Mouse (Mus musculus) intestine, embryonic 16.5 days (tissue): ENCODE data around the gene Irgm1. TPM values are rescaled to one million over a fixed set of nuclear protein-coding genes. Genes with fewer than 3 reads are reported as not detected.

Source experiments
- ATAC-seq: fragments of 200-750 bp; cut with Nextera tagmentation; 2 replicates; pipeline ENCODE4 v1.8.0; 2017; ENCODE audit warnings: moderate TSS enrichment, moderate library complexity
- H3K27ac ChIP-seq: fragments of 300-500 bp; sonication (generic); 2 replicates; pipeline ENCODE4 v1.5.1; 2014; ENCODE audit warnings: mild to moderate bottlenecking, low read length
- H3K27me3 ChIP-seq: fragments of 300-500 bp; sonication (generic); replicated peaks from 2 replicates; pipeline ENCODE4 v1.6.1; 2014; ENCODE audit warnings: low read length, control low read depth, mixed read lengths; ENCODE audit not compliant: control insufficient read depth, insufficient read depth
- H3K36me3 ChIP-seq: fragments of 300-500 bp; sonication (generic); 2 replicates; pipeline ENCODE4 v1.6.1; 2014; ENCODE audit warnings: low read length, control low read depth; ENCODE audit not compliant: control insufficient read depth, insufficient read depth
- H3K4me1 ChIP-seq: fragments of 300-500 bp; sonication (generic); 2 replicates; pipeline ENCODE4 v1.6.1; 2014; ENCODE audit warnings: low read length, control low read depth, mixed read lengths; ENCODE audit not compliant: control insufficient read depth, insufficient read depth
- H3K4me2 ChIP-seq: fragments of 300-500 bp; sonication (generic); 2 replicates; pipeline ENCODE4 v1.6.1; 2014; ENCODE audit warnings: low read depth, low read length, control low read depth
- H3K4me3 ChIP-seq: fragments of 300-500 bp; sonication (generic); 2 replicates; pipeline ENCODE4 v1.5.1; 2014; ENCODE audit warnings: mild to moderate bottlenecking, low read length
- H3K9ac ChIP-seq: fragments of 300-500 bp; sonication (generic); 2 replicates; pipeline ENCODE4 v1.6.1; 2014; ENCODE audit warnings: low read depth, low read length
- H3K9me3 ChIP-seq: fragments of 300-500 bp; sonication (generic); 2 replicates; pipeline ENCODE4 v1.6.1; 2016; ENCODE audit warnings: low read length, control low read depth; ENCODE audit not compliant: control insufficient read depth
- WGBS: fragments of 180-500 bp; shearing (Covaris S2); extraction: QIAGEN DNeasy Blood & Tissue Kit; methylation state at CpG from one replicate; pipeline ENCODE4 v1.1.7; 2014; 5-methylcytosine and 5-hydroxymethylcytosine counted together
- polyA plus RNA-seq: library from polyadenylated mRNA; unstranded; fragments of >200 nt; fragmentation: Nextera tagmentation; extraction: Ambion mirVana; gene quantifications from 2 replicates; pipeline ENCODE4 v1.2.1, GENCODE M21; 2015

Irgm1 gene
- polyA plus RNA-seq, 1 experiment from 2014 or later: 15.8 TPM

DNA sequence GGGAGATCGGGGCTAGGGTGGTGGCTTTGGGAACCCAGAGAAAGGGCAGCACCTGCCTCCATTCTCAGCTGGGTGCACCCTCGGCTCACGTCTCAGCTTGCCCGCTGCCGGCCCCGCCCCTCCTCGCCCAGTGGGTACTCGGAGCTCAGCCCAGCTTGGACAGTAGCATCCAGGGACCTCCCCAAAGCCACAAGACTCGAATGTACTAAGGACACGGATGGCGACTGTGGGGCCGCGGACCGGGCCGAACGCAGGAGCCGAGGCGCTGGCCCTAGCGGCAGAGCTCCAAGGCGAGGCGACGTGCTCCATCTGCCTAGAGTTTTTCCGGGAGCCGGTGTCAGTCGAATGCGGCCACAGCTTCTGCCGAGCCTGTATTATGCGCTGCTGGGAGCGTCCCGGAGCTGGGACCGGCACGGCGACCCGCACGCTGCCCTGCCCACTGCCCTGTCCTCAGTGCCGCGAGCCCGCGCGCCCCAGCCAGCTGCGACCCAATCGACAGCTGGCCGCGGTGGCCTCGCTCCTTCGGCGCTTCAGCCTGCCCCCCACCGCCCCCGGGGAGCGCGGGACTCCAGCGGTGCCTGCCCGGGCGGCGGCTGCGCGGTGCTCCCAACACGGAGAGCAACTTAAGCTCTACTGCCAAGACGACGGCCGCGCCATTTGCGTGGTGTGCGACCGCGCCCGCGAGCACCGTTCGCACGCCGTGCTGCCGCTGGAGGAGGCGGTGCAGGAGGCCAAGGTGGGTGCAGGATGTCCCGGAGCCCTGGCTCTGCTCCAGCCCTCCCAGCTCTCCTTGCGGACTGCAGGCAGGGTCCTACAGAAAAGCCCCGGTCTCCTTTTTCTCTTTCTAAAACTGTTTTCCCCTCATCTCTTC is 33.9 kb downstream of the Irgm1 start:
- H3K4me2 ChIP-seq: peak overlapping the region; percentile 89
- no peaks in the 10 kb centered on the region for H3K27me3 ChIP-seq
- H3K27ac ChIP-seq: peak overlapping the region; percentile 68
- under 1% methylated on average over 77 of the region's 77 CpGs for WGBS
- peak overlapping the region; percentile 82 for H3K9ac ChIP-seq
- no peaks in the 10 kb centered on the region for H3K36me3 ChIP-seq
- H3K9me3 ChIP-seq: no peaks in the 10 kb centered on the region
- ATAC-seq: peak; percentile 57
- H3K4me3 ChIP-seq: peak overlapping the region; percentile 93
- H3K4me1 ChIP-seq: peaks cover 12% of the 10 kb centered on the region

DNA sequence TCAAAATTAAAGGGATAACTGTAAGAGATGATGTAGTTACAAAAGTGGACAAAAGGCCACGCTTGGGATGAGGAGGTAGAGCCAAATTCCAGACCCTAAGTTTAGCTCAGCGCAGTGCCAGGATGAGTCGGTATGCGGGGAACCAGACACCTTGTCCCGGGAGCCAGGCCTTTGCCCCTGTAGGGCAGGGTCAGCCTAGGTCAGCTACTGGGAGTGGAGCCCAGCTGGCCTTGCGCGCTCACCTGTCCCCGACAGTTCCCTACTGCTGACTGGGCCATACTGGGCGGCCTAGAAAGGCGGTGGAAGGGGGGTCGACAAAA is 34.5 kb downstream of the Irgm1 start:
- Histone ChIP-seq H3K27ac (no peak overlapping the region), H3K36me3 (no peaks in the 10 kb centered on the region), H3K4me1 (peaks cover 12% of the 10 kb centered on the region), H3K4me3 (peak overlapping the region; percentile 93), H3K9ac (peak overlapping the region; percentile 82), H3K27me3 (no peaks in the 10 kb centered on the region), H3K9me3 (no peaks in the 10 kb centered on the region), H3K4me2 (peak overlapping the region; percentile 89)
- WGBS: 17% methylated on average over 11 of the region's 11 CpGs
- peak; percentile 7; the same call in 1 of the 2 replicates for ATAC-seq

DNA sequence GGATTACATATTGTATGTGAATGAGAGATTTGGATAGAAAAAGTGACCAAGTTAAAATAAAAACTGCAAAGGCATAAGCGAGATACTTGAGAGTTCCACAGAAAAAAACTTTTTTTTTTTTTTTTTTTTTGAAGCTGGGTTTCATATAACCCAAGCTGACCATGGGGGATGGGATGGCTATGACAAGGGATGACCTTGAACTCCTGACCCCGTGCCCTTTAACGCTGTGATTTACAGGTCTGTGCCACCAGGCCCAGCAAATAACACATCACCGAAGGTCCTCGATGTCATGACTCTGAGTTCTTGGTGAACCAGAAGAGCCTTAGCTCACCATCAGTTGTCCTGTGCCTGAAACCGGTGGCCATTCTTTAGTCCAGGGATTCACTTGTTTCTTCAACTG is 35.6 kb downstream of the Irgm1 start:
- Histone ChIP-seq H3K4me1 (peaks cover 12% of the 10 kb centered on the region), H3K4me2 (no peak overlapping the region), H3K9me3 (no peaks in the 10 kb centered on the region), H3K4me3 (no peak overlapping the region), H3K36me3 (no peaks in the 10 kb centered on the region), H3K9ac (no peak overlapping the region), H3K27ac (no peak overlapping the region), H3K27me3 (no peaks in the 10 kb centered on the region)
- no peak for ATAC-seq
- 79% methylated on average over 6 of the region's 6 CpGs for WGBS

DNA sequence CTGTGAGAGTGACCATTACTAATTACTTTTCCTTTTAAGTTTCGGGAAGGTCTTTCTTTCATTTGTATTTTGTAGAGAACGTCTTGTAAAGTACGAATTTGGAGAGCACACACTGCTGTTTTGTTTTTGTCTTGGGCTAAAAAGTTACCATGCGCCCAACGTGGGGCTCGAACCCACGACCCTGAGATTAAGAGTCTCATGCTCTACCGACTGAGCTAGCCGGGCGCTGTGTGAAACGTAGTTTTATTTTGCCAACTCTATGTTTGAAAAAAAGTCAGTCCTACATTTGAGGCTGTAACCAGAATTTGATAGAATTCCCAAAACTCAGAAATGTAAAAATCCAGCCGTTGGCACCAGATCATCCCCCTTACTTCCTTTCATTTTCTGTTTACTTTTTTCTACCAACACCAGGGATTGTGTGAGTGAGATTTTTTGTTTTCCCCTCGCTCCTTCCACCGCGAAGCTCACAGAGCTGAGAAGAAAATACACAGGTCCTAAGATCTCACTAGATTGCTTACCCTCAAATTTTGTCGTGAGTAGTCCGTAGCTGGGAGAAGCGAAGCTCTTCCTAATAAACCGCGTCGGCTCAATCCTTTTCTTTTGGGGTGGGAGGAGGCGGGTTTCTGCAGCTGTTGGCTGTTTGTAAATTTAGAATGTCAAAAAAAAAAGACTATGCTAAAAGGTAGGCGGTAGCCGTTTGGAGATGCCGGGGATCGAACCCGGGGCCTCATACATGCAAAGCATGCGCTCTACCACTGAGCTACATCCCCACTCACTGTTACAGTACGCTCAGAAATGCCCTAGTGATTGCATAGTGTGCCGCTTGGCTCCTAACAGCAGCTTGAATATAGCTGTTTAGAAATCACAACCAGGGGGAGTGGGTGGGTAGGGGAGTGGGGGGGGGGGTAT is 37.5 kb downstream of the Irgm1 start:
- peak overlapping the region; percentile 77 for H3K27ac ChIP-seq
- peak; percentile 80 for ATAC-seq

DNA sequence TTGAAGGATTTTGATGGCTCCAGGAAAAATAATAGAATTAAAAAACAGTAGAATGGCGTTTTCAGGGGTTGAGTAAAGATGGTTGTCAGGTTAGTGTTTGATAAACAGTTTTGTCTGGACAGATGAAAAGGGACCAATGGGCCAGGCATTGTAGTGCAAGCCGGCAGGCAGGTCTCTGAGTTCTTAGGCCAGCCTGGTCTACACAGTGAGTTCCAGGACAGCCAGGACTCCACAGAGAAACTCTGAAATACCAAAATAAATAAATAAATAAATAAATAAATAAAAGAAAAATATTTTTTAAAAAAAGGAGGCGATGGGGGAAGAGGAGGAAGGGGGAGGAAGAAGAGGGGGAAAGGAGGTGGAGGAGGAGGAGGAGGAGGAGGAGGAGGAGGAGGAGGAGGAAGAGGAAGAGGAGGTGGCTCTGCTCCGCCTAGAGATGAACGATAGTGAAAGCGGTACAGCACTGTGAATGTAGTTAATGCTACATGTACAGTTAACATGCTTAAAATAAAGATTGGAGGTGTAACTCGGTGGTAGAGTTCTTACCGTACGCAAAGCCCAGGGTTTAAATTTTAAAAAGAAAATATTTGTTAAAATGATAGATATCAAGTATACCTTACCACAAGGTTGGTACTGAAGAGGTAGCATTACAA is 38.3 kb downstream of the Irgm1 start:
- peak; percentile 6; the same call in 1 of the 2 replicates for ATAC-seq
- Histone ChIP-seq H3K27ac (no peak overlapping the region), H3K4me3 (peak overlapping the region; percentile 66), H3K27me3 (no peaks in the 10 kb centered on the region), H3K9ac (no peak overlapping the region), H3K9me3 (no peaks in the 10 kb centered on the region), H3K4me1 (peaks cover 6% of the 10 kb centered on the region), H3K4me2 (0 out of 2 replicates have a peak overlapping the region, but pooled peaks have one; percentile 35), H3K36me3 (no peaks in the 10 kb centered on the region)
- 36% methylated on average over 9 of the region's 9 CpGs for WGBS

More for the DNA sequence above, 37.5 kb downstream of the Irgm1 start:
- Histone ChIP-seq H3K27me3 (no peaks in the 10 kb centered on the region), H3K4me2 (peak overlapping the region; percentile 60), H3K9me3 (no peaks in the 10 kb centered on the region), H3K4me3 (peak overlapping the region; percentile 66), H3K36me3 (no peaks in the 10 kb centered on the region), H3K9ac (peak overlapping the region; percentile 61), H3K4me1 (peaks cover 12% of the 10 kb centered on the region)
- under 1% methylated on average over 30 of the region's 30 CpGs for WGBS

DNA sequence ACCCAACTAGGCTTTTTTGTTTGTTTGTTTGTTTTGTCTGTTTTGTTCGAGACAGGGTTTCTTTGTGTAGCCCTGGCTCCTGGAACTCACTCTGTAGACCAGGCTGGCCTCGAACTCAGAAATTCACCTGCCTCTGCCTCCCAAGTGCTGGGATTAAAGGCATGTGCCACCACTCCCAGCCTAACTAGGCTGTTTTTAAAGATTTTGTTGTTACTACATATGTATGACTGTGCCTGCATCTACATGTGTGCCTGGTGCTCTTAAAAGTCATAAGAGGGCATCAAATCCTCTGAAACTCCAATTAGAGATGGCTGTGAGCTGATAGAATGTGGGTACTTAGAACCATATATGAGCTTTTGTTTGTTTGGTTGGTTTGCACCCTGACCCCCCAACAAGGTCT is 40.2 kb downstream of the Irgm1 start:
- H3K27me3 ChIP-seq: no peaks in the 10 kb centered on the region
- no peak overlapping the region for H3K27ac ChIP-seq
- no peak overlapping the region for H3K4me3 ChIP-seq
- no peak for ATAC-seq
- no peaks in the 10 kb centered on the region for H3K4me1 ChIP-seq
- WGBS: 74% methylated on average over 2 of the region's 2 CpGs
- H3K9ac ChIP-seq: no peak overlapping the region
- no peak overlapping the region for H3K4me2 ChIP-seq
- H3K36me3 ChIP-seq: no peaks in the 10 kb centered on the region
- H3K9me3 ChIP-seq: no peaks in the 10 kb centered on the region

DNA sequence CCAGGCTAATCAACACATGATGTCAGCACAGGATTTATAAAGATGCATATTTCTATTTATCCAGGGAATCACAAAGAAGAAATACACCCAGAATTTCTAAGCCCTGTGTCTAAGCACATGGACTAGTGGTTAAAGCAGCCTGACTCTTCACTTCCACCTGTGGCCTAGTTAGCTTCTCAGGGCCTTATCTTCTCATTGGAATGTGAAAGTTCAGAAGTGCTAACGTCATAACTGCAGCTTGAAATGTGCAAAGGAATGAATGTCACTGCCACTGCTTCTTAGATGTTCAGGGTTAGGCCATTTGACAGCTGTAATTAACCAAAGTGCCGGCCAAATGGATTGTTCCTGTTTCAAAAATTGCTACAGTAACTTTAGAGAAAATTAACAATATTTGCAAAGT is 41.2 kb downstream of the Irgm1 start:
- ATAC-seq: no peak
- H3K27me3 ChIP-seq: no peaks in the 10 kb centered on the region
- 66% methylated on average over 2 of the region's 2 CpGs for WGBS

DNA sequence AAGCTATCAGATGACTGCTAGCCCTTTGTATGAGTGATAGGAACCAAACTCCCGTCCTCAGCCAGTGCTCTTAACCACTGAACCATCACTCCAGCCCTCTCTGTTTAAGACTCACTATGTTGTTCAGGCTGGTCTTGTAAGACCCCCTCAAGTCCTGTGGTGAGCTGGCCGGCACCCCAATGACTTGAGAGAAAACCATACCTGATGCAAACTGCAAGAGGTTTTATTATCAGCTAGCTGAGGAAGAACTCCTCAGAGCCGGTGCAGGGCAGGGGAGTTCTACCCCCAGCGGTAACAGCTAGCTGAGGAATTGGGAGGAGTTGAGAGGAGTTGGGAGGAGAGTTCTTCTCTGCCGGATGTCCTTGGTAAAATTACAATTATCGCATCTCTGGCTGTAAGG is 43.6 kb downstream of the Irgm1 start:
- WGBS: 70% methylated on average over 6 of the region's 6 CpGs
- H3K9me3 ChIP-seq: no peaks in the 10 kb centered on the region
- ATAC-seq: no peak
- H3K36me3 ChIP-seq: no peaks in the 10 kb centered on the region
- peaks cover 9% of the 10 kb centered on the region for H3K4me1 ChIP-seq
- no peak overlapping the region for H3K9ac ChIP-seq
- H3K27ac ChIP-seq: no peak overlapping the region
- no peak overlapping the region for H3K4me2 ChIP-seq
- H3K27me3 ChIP-seq: 0 out of 2 replicates have a peak, but pooled peaks cover 2% of the 10 kb centered on the region
- H3K4me3 ChIP-seq: no peak overlapping the region

More for the DNA sequence above, 41.2 kb downstream of the Irgm1 start:
- Histone ChIP-seq H3K9me3 (no peaks in the 10 kb centered on the region), H3K4me3 (no peak overlapping the region), H3K27ac (no peak overlapping the region), H3K9ac (no peak overlapping the region), H3K4me2 (no peak overlapping the region), H3K36me3 (no peaks in the 10 kb centered on the region), H3K4me1 (no peaks in the 10 kb centered on the region)

DNA sequence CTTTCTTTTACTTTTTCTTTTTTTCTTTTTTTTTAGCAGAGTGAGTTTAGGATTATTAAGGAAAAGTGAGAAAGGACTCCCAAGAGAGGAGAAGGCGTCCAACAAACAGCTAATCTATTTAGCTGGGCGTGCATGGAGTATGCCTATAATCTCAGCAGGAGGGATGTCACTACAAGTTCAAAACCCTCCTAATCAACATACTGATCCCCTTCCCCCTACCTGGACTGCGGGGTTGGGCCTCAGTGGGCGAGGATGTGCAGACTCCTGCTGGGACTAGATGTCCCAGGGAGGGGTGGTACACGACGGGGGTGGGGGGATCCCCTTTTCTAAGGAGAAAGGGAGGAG is 44.8 kb downstream of the Irgm1 start:
- Histone ChIP-seq H3K9ac (peak overlapping the region; percentile 68), H3K27me3 (0 out of 2 replicates have a peak, but pooled peaks cover 2% of the 10 kb centered on the region), H3K4me1 (peaks cover 9% of the 10 kb centered on the region), H3K9me3 (no peaks in the 10 kb centered on the region), H3K27ac (peak overlapping the region; percentile 33; the same call in 1 of the 2 replicates), H3K4me2 (peak overlapping the region; percentile 73), H3K36me3 (no peaks in the 10 kb centered on the region), H3K4me3 (peak overlapping the region; percentile 56)
- ATAC-seq: 0 out of 2 replicates have a peak, but pooled peaks have one; percentile 19
- 0% methylated on average over 6 of the region's 6 CpGs for WGBS
